Mouse (Mus musculus) heart, adult 2 months (tissue): ENCODE measurements at regions not wholly inside any gene's neighbourhood (a gene's known extent, or its start where the extent isn't known, plus 50 kb on each side); places are given as distances from the start of the nearest gene placed in this dataset.
A peak's percentile ranks its signal among the peaks of the same experiment; 100 is the strongest.

Source experiments
- DNase-seq, 2 experiments: peaks; one replicate each; pipeline ENCODE4 v3.0.0; 2021
- H3K27ac ChIP-seq: fragments of 200-600 bp; 2 replicates; pipeline ENCODE4 v1.8.1; 2022
- H3K27me3 ChIP-seq: fragments of 200-500 bp; 2 replicates; pipeline ENCODE4 v1.6.1; 2012; ENCODE audit warnings: mild to moderate bottlenecking, low read length, inconsistent platforms, mixed read lengths; ENCODE audit not compliant: control insufficient read depth, insufficient read depth
- H3K36me3 ChIP-seq: fragments of 200-500 bp; 2 replicates; pipeline ENCODE4 v1.6.1; 2012; ENCODE audit warnings: low read length, inconsistent platforms; ENCODE audit not compliant: control insufficient read depth, insufficient read depth
- H3K4me1 ChIP-seq: fragments of 200-500 bp; 2 replicates; pipeline ENCODE4 v1.6.1; 2011; ENCODE audit warnings: low read length; ENCODE audit not compliant: control insufficient read depth, insufficient read depth
- H3K4me3 ChIP-seq: fragments of 200-600 bp; 2 replicates; pipeline ENCODE4 v1.8.1; 2022
- H3K79me2 ChIP-seq: fragments of 200-500 bp; replicated peaks from 2 replicates; pipeline ENCODE4 v1.6.1; 2012; ENCODE audit warnings: mild to moderate bottlenecking, inconsistent platforms, low read length, moderate library complexity, mixed read lengths; ENCODE audit not compliant: control insufficient read depth, insufficient read depth
- H3K9ac ChIP-seq: fragments of 200-500 bp; 2 replicates; pipeline ENCODE4 v1.6.1; 2012; ENCODE audit warnings: low read depth, mild to moderate bottlenecking, control low read depth, inconsistent platforms, low read length, mixed read lengths
- CTCF ChIP-seq: fragments of 200-600 bp; IDR thresholded peaks from 2 replicates; pipeline ENCODE4 v1.8.1; 2022; ENCODE audit warnings: antibody characterized with exemption, mild to moderate bottlenecking, moderate library complexity
- EP300 ChIP-seq: fragments of 200-500 bp; IDR thresholded peaks from 2 replicates; pipeline ENCODE4 v1.6.1; 2011; ENCODE audit warnings: low read depth, low read length, control low read depth; ENCODE audit not compliant: insufficient read depth
- POLR2A ChIP-seq: fragments of 200-500 bp; IDR thresholded peaks from 2 replicates; pipeline ENCODE4 v1.6.1; 2011; ENCODE audit warnings: mild to moderate bottlenecking, low read depth, low read length, control low read depth; ENCODE audit not compliant: insufficient read depth
- WGBS: fragments of 180-500 bp; shearing (Covaris S2); methylation state at CpG from one replicate; pipeline ENCODE4 v1.1.7; 2018; 5-methylcytosine and 5-hydroxymethylcytosine counted together
- intact Hi-C: fragments of 180-260 bp; cut with DNase I; formaldehyde crosslinking; loops from one replicate; pipeline ENCODE4 v1.15.1; 2025

DNA sequence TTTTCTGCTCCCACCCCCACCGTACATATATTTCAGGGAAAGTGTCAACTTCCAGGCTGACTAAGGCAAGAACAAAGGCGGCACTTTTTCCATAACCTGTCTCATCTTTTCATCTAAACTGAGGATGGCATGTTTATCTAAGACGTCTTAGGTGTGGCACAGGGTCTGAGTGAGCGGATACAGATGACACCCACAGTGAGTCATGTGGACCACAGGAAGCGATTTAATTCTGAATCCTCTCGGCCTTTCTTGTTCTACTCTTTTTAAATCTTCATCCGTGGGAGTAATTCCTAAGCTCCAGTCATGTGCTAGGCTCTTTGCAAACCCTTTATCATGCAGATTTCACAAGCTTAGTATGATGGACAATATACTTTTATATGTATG, 171.9 kb upstream of the Slc24a2 start:
- 58% methylated on average over 7 of the region's 7 CpGs for WGBS
- TF ChIP-seq CTCF (no peak), POLR2A (no peak), EP300 (no peak)
- Histone ChIP-seq H3K27ac (no peak overlapping the region), H3K27me3 (no peaks in the 10 kb centered on the region), H3K9ac (no peak overlapping the region), H3K79me2 (no peaks in the 10 kb centered on the region), H3K36me3 (no peaks in the 10 kb centered on the region), H3K4me3 (no peak overlapping the region), H3K4me1 (no peaks in the 10 kb centered on the region)
- intact Hi-C loops, result no loop called here
- no peak for DNase-seq

GRCm38 (mm10) chr4:87401316-87402172, 171.3 kb upstream of the Slc24a2 start:
- DNase-seq, result peak; percentile 20 to 35
- WGBS, result 16% methylated on average over 20 of the region's 20 CpGs
- Histone ChIP-seq H3K27me3 (no peaks in the 10 kb centered on the region), H3K79me2 (no peaks in the 10 kb centered on the region), H3K27ac (no peak overlapping the region), H3K36me3 (no peaks in the 10 kb centered on the region), H3K4me3 (no peak overlapping the region), H3K4me1 (no peaks in the 10 kb centered on the region), H3K9ac (no peak overlapping the region; the same call in 1 of the 2 replicates)
- TF ChIP-seq CTCF, result no peak
- no peak for TF ChIP-seq POLR2A
- TF ChIP-seq EP300, result no peak
- intact Hi-C loops, result no loop called here

- Histone ChIP-seq H3K4me3 (no peak overlapping the region), H3K79me2 (no peaks in the 10 kb centered on the region), H3K4me1 (no peaks in the 10 kb centered on the region), H3K27ac (no peak overlapping the region), H3K27me3 (no peaks in the 10 kb centered on the region), H3K36me3 (no peaks in the 10 kb centered on the region), H3K9ac (no peak overlapping the region)
- intact Hi-C loops, result no loop called here
- WGBS, result 76% methylated on average over 3 of the region's 3 CpGs
- TF ChIP-seq CTCF, result no peak
- TF ChIP-seq POLR2A, result no peak
- no peak for TF ChIP-seq EP300
- no peak for DNase-seq
Observed at GRCm38 (mm10) chr4:87386835-87387234, 156.6 kb upstream of the Slc24a2 start.

DNA sequence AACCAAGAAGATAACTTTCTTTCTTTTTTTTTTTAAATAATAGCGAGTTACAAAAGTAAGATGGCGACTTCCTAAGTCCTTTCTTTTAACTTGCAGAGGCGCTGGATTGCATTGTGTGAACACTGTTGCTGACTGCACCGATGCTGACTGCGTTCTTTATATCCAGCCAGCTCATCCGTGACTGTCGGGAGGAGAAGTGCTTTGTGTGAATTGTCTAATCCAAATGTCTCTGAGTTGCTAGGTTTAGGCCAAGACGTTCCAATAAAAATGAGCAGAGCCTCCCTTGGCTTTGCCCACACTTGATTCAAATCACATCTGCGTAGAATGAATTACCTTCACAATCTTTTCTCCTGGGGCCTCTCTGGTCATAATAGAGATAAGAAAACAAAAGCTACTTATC, 156.0 kb upstream of the Slc24a2 start:
- no peak for DNase-seq
- Histone ChIP-seq H3K27ac (no peak overlapping the region), H3K4me3 (no peak overlapping the region), H3K9ac (no peak overlapping the region), H3K27me3 (no peaks in the 10 kb centered on the region), H3K4me1 (no peaks in the 10 kb centered on the region), H3K79me2 (no peaks in the 10 kb centered on the region), H3K36me3 (no peaks in the 10 kb centered on the region)
- 72% methylated on average over 9 of the region's 9 CpGs for WGBS
- intact Hi-C loops, result no loop called here
- TF ChIP-seq EP300 (no peak), POLR2A (no peak), CTCF (no peak)

DNA sequence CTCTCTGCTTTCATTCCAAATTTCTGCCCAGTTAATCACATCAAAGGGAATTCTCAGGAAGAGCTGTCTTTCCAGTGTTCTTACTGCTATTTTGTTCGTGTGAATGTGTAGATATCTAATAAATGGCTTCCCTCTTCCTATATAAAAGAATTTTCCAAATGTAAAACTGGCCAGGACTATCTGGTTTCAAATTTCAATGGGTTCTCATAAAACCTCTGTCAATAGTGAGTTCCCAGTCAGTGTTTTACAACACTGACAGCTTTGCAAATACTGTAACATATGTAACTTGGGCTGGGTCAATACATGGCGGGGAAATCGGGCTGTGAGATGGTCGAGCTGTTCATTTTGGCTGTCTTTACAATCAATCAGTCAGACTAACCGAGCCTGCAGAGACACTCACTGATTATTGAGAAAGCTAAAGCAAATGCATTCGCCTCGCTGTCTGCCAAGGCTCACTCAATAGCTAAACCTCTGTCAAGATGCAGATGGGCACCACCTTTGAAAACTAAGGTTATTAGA, 155.0 kb upstream of the Slc24a2 start:
- Histone ChIP-seq H3K27ac (no peak overlapping the region), H3K27me3 (no peaks in the 10 kb centered on the region), H3K4me1 (no peaks in the 10 kb centered on the region), H3K36me3 (no peaks in the 10 kb centered on the region), H3K79me2 (no peaks in the 10 kb centered on the region), H3K4me3 (no peak overlapping the region), H3K9ac (no peak overlapping the region)
- no peak for TF ChIP-seq CTCF
- TF ChIP-seq POLR2A, result no peak
- TF ChIP-seq EP300, result no peak
- no peak for DNase-seq
- WGBS, result 75% methylated on average over 7 of the region's 7 CpGs
- intact Hi-C loops, result no loop called here

DNA sequence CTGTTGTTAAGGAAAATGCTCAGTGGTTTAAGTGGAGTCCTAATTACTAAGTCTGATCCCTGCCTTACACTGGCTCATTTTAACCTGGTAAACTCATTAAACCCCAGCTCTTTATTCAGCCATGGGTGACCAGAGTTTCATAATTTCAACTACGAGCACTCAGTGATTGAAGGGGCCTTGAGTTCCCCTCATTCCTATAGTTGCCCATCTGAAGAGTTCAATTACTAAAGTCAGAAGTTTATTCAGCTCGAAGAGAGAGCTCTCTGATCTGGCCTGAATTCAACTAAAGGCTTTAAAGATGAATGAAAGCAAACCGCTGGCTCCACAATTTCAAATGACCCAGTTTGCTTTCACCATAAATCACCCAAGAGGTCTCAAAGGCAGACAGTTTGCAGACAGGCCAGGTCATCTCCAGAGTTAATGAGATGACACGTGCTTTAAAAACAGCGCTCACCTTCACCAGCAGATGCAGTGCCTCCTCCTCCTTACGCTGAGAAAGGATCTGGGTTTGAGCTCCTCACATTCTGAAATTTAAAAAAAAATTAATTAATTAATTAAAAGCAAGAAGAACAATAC, 154.3 kb upstream of the Slc24a2 start:
- H3K4me1 ChIP-seq, result no peaks in the 10 kb centered on the region
- WGBS, result 75% methylated on average over 6 of the region's 6 CpGs
- H3K27me3 ChIP-seq, result no peaks in the 10 kb centered on the region
- no peaks in the 10 kb centered on the region for H3K36me3 ChIP-seq
- no peak overlapping the region for H3K4me3 ChIP-seq
- intact Hi-C loops, result no loop called here
- no peak for DNase-seq
- no peak overlapping the region for H3K9ac ChIP-seq
- H3K79me2 ChIP-seq, result no peaks in the 10 kb centered on the region
- H3K27ac ChIP-seq, result no peak overlapping the region
- TF ChIP-seq CTCF (no peak), POLR2A (no peak), EP300 (no peak)
